Mouse (Mus musculus): Measurements from ENCODE around the gene Ccr4. TPM values are rescaled to one million over a fixed set of nuclear protein-coding genes. Genes with fewer than 3 reads are reported as not detected.

Ccr4 gene
- polyA plus RNA-seq, 1 experiment: 88.6 TPM

GRCm38 (mm10) chr9:114517924-114518497, 13.3 kb upstream of the Ccr4 start:
- H3K27me3 ChIP-seq (ENCODE audit: control insufficient read depth, insufficient read depth, low read length): no peaks in the 10 kb centered on the region
- H3K27ac ChIP-seq (ENCODE audit: control insufficient read depth, insufficient read depth, low read length): no peak overlapping the region
- TF ChIP-seq POLR2A (IDR thresholded peaks at IDR 0.05; ENCODE audit: control insufficient read depth, extremely low read depth, insufficient read depth, low read length, poor library complexity): no peak
- TF ChIP-seq CTCF (IDR thresholded peaks at IDR 0.05; ENCODE audit: borderline replicate concordance, control insufficient read depth, extremely low read depth, insufficient read depth, low read length, poor library complexity): no peak
- H3K4me1 ChIP-seq (replicated peaks; ENCODE audit: control insufficient read depth, insufficient read depth, low read length): no peaks in the 10 kb centered on the region
- H3K4me3 ChIP-seq (ENCODE audit: control insufficient read depth, insufficient read depth, low read length): no peak overlapping the region
- no peak for DNase-seq
- no peaks in the 10 kb centered on the region for H3K36me3 ChIP-seq (ENCODE audit: control insufficient read depth, insufficient read depth, low read length)
- 83% methylated on average over 13 of the region's 13 CpGs for WGBS

DNA sequence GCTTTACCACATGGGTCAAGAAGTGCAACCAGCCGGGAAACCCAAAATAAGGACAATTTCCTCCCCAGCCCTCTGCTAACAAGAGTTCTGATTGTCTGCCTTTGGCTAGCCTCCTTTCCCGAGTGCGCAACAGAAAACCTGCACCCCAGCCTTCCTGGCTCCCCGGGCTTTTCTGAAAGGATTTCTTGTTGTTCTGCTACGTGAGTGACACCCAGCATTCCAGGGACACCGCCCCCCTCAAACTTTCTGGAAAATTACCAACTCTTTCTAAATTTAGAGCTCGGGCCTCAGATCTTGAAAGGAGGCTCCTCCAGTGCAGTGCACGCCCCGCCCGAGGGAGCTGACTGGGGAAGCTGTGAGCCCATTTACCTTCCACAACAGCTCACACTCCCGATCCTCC, 10.6 kb upstream of the Ccr4 start, which contains the start of gene C130032M10Rik:
C130032M10Rik (plus strand) TSS at position 334 of the 400 bp plus-strand sequence.
- peaks cover 8% of the 10 kb centered on the region for H3K4me1 ChIP-seq (replicated peaks; ENCODE audit: control insufficient read depth, insufficient read depth, low read length)
- no peaks in the 10 kb centered on the region for H3K27me3 ChIP-seq (ENCODE audit: control insufficient read depth, insufficient read depth, low read length)
- no peak within 1 kb of the TSS for H3K27ac ChIP-seq (ENCODE audit: control insufficient read depth, insufficient read depth, low read length)
- no peak for DNase-seq
- no peak within 1 kb of the TSS for H3K4me3 ChIP-seq (ENCODE audit: control insufficient read depth, insufficient read depth, low read length)
- WGBS: 80% methylated on average over 11 of the region's 11 CpGs
- H3K36me3 ChIP-seq (ENCODE audit: control insufficient read depth, insufficient read depth, low read length): no peaks in the 10 kb centered on the region
- no peak for TF ChIP-seq POLR2A (IDR thresholded peaks at IDR 0.05; ENCODE audit: control insufficient read depth, extremely low read depth, insufficient read depth, low read length, poor library complexity)
- no peak for TF ChIP-seq CTCF (IDR thresholded peaks at IDR 0.05; ENCODE audit: borderline replicate concordance, control insufficient read depth, extremely low read depth, insufficient read depth, low read length, poor library complexity)

- Histone ChIP-seq H3K27me3 (ENCODE audit: control insufficient read depth, insufficient read depth, low read length) (no peaks in the 10 kb centered on the region), H3K27ac (ENCODE audit: control insufficient read depth, insufficient read depth, low read length) (no peak overlapping the region), H3K4me1 (replicated peaks; ENCODE audit: control insufficient read depth, insufficient read depth, low read length) (peaks cover 13% of the 10 kb centered on the region), H3K4me3 (ENCODE audit: control insufficient read depth, insufficient read depth, low read length) (no peak overlapping the region), H3K36me3 (ENCODE audit: control insufficient read depth, insufficient read depth, low read length) (no peaks in the 10 kb centered on the region)
- WGBS: 97% methylated on average over 21 of the region's 21 CpGs
- TF ChIP-seq POLR2A (IDR thresholded peaks at IDR 0.05; ENCODE audit: control insufficient read depth, extremely low read depth, insufficient read depth, low read length, poor library complexity): no peak
- TF ChIP-seq CTCF (IDR thresholded peaks at IDR 0.05; ENCODE audit: borderline replicate concordance, control insufficient read depth, extremely low read depth, insufficient read depth, low read length, poor library complexity): no peak
- no peak for DNase-seq
Measured at GRCm38 (mm10) chr9:114512831-114513230, 8.1 kb upstream of the Ccr4 start.

DNA sequence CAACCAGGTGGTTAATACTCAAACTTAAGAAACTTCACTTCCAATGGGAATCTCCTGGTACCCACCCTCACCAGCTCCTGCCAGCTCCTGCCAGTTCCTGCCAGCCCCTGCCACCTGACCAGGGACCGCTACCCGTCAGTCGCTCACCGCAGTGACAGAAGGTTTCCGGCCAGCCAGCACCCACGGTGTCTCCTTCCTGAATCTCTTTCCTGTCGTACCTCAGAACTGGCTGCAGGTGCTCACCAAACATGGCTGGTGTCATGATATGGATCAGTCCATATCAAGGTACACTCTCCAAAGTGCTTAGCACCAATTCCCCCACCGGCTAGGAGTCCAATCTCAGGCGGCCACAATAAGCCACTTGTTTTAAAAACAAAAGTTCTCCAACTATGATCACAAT, 5.1 kb upstream of the Ccr4 start:
- H3K4me1 ChIP-seq (replicated peaks; ENCODE audit: control insufficient read depth, insufficient read depth, low read length): peaks cover 21% of the 10 kb centered on the region
- DNase-seq: peak; percentile 50
- 3% methylated on average over 9 of the region's 9 CpGs for WGBS
- no peaks in the 10 kb centered on the region for H3K27me3 ChIP-seq (ENCODE audit: control insufficient read depth, insufficient read depth, low read length)
- TF ChIP-seq CTCF (IDR thresholded peaks at IDR 0.05; ENCODE audit: borderline replicate concordance, control insufficient read depth, extremely low read depth, insufficient read depth, low read length, poor library complexity) (no peak), POLR2A (IDR thresholded peaks at IDR 0.05; ENCODE audit: control insufficient read depth, extremely low read depth, insufficient read depth, low read length, poor library complexity) (0 out of 2 replicates have a peak, but pooled peaks have one; percentile 23)
- H3K27ac ChIP-seq (ENCODE audit: control insufficient read depth, insufficient read depth, low read length): no peak overlapping the region
- H3K4me3 ChIP-seq (ENCODE audit: control insufficient read depth, insufficient read depth, low read length): no peak overlapping the region
- no peaks in the 10 kb centered on the region for H3K36me3 ChIP-seq (ENCODE audit: control insufficient read depth, insufficient read depth, low read length)

GRCm38 (mm10) chr9:114507421-114507820, 2.7 kb upstream of the Ccr4 start:
- Histone ChIP-seq H3K27ac (ENCODE audit: control insufficient read depth, insufficient read depth, low read length) (no peak overlapping the region), H3K4me3 (ENCODE audit: control insufficient read depth, insufficient read depth, low read length) (no peak overlapping the region), H3K36me3 (ENCODE audit: control insufficient read depth, insufficient read depth, low read length) (no peaks in the 10 kb centered on the region), H3K4me1 (replicated peaks; ENCODE audit: control insufficient read depth, insufficient read depth, low read length) (peaks cover 21% of the 10 kb centered on the region), H3K27me3 (ENCODE audit: control insufficient read depth, insufficient read depth, low read length) (no peaks in the 10 kb centered on the region)
- TF ChIP-seq POLR2A (IDR thresholded peaks at IDR 0.05; ENCODE audit: control insufficient read depth, extremely low read depth, insufficient read depth, low read length, poor library complexity): no peak
- no peak for TF ChIP-seq CTCF (IDR thresholded peaks at IDR 0.05; ENCODE audit: borderline replicate concordance, control insufficient read depth, extremely low read depth, insufficient read depth, low read length, poor library complexity)
- DNase-seq: no peak
- 13% methylated on average over 9 of the region's 9 CpGs for WGBS

- WGBS: 30% methylated on average over 4 of the region's 4 CpGs
- no peaks in the 10 kb centered on the region for H3K27me3 ChIP-seq (ENCODE audit: control insufficient read depth, insufficient read depth, low read length)
- H3K4me3 ChIP-seq (ENCODE audit: control insufficient read depth, insufficient read depth, low read length): no peak overlapping the region
- no peak overlapping the region for H3K27ac ChIP-seq (ENCODE audit: control insufficient read depth, insufficient read depth, low read length)
- H3K36me3 ChIP-seq (ENCODE audit: control insufficient read depth, insufficient read depth, low read length): no peaks in the 10 kb centered on the region
- no peak for TF ChIP-seq CTCF (IDR thresholded peaks at IDR 0.05; ENCODE audit: borderline replicate concordance, control insufficient read depth, extremely low read depth, insufficient read depth, low read length, poor library complexity)
- TF ChIP-seq POLR2A (IDR thresholded peaks at IDR 0.05; ENCODE audit: control insufficient read depth, extremely low read depth, insufficient read depth, low read length, poor library complexity): no peak
- H3K4me1 ChIP-seq (replicated peaks; ENCODE audit: control insufficient read depth, insufficient read depth, low read length): peaks cover 21% of the 10 kb centered on the region
- no peak for DNase-seq
Measured at GRCm38 (mm10) chr9:114506564-114506963, 1.8 kb upstream of the Ccr4 start.
